Mouse (Mus musculus): ENCODE measurements at regions not wholly inside any gene's neighbourhood (a gene's known extent, or its start where the extent isn't known, plus 50 kb on each side); places are given as distances from the start of the nearest gene placed in this dataset.

GRCm38 (mm10) chr2:122863343-122863970 lies 98.4 kb downstream of the Sqor start:
- DNase-seq = no peak

GRCm38 (mm10) chr2:122863971-122864348 lies 98.9 kb downstream of the Sqor start:
- DNase-seq = no peak

GRCm38 (mm10) chr2:122887111-122887510 lies 122.1 kb downstream of the Sqor start:
- DNase-seq = no peak

- no peak for DNase-seq
These were observed 122.5 kb downstream of the Sqor start for GRCm38 (mm10) chr2:122887526-122887925.

- no peak for DNase-seq
These were observed 140.4 kb downstream of the Sqor start for GRCm38 (mm10) chr2:122905129-122906072.

- no peak for DNase-seq
These were observed 151.7 kb downstream of the Sqor start for GRCm38 (mm10) chr2:122916772-122917171.

- DNase-seq = peak; percentile 1
These were observed 172.9 kb downstream of the Sqor start for GRCm38 (mm10) chr2:122937922-122938321.

- DNase-seq = no peak
These were observed 179.8 kb downstream of the Sqor start for GRCm38 (mm10) chr2:122944841-122945240.

GRCm38 (mm10) chr2:122945891-122946290 lies 180.9 kb downstream of the Sqor start:
- DNase-seq = no peak

GRCm38 (mm10) chr2:122949031-122949430 lies 184.0 kb downstream of the Sqor start:
- no peak for DNase-seq

- DNase-seq = no peak
These were observed 196.7 kb downstream of the Sqor start for GRCm38 (mm10) chr2:122961701-122962100.

GRCm38 (mm10) chr2:122968809-122969628 lies 204.0 kb downstream of the Sqor start:
- no peak for DNase-seq

Measured in adrenal gland, postnatal 25 days (tissue).